Mouse (Mus musculus) T-cell, adult 2 months (primary cell): Measurements from ENCODE around the gene Gcdh.
A peak's percentile ranks its signal among the peaks of the same experiment; 100 is the strongest.
"Not testable (repeated sequence)": the region's sequence is repeated elsewhere in the genome, so short reads cannot be mapped to it uniquely, and the experiment has no call there.

Source experiments
- DNase-seq: peaks from one replicate; pipeline ENCODE4 v3.0.0; 2022; ENCODE audit warnings: low spot score

Gcdh gene

GRCm38 (mm10) chr8:84910551-84910950 is 16.8 kb upstream of the Gcdh start:
- DNase-seq, result no peak

GRCm38 (mm10) chr8:84909949-84910348 is 16.2 kb upstream of the Gcdh start:
- DNase-seq, result no peak

GRCm38 (mm10) chr8:84909162-84909767 is 15.5 kb upstream of the Gcdh start:
- DNase-seq, result no peak

- peak; percentile 93 for DNase-seq
These were observed 14.9 kb upstream of the Gcdh start, which contains the start of gene Dnase2a for GRCm38 (mm10) chr8:84908421-84909161. Gene Dnase2a, plus strand, starts transcription at chr8:84908560.

GRCm38 (mm10) chr8:84907979-84908378 is 14.3 kb upstream of the Gcdh start:
- DNase-seq, result not testable (repeated sequence)

- DNase-seq, result no peak
These were observed 13.8 kb upstream of the Gcdh start for GRCm38 (mm10) chr8:84907493-84907892.

- DNase-seq, result no peak
These were observed 13.3 kb upstream of the Gcdh start for GRCm38 (mm10) chr8:84907037-84907436.

GRCm38 (mm10) chr8:84904351-84904750 is 10.6 kb upstream of the Gcdh start:
- no peak for DNase-seq

- peak; percentile 88 for DNase-seq
These were observed 9.4 kb upstream of the Gcdh start for GRCm38 (mm10) chr8:84902920-84903661.

- DNase-seq, result no peak
These were observed 8.7 kb upstream of the Gcdh start for GRCm38 (mm10) chr8:84902367-84902919.

GRCm38 (mm10) chr8:84901752-84902151 is 8.0 kb upstream of the Gcdh start, which contains the start of gene Klf1:
Gene Klf1, plus strand, starts transcription at chr8:84901928.
- DNase-seq, result no peak

GRCm38 (mm10) chr8:84901071-84901470 is 7.3 kb upstream of the Gcdh start:
- DNase-seq, result no peak

GRCm38 (mm10) chr8:84895963-84896362 is 2.2 kb upstream of the Gcdh start:
- DNase-seq, result no peak

GRCm38 (mm10) chr8:84892993-84893708 is 570 bp downstream of the Gcdh start:
- no peak for DNase-seq

- DNase-seq, result no peak
These were observed 4.6 kb downstream of the Gcdh start for GRCm38 (mm10) chr8:84889141-84889540.

- no peak for DNase-seq
These were observed 5.4 kb downstream of the Gcdh start for GRCm38 (mm10) chr8:84888280-84888679.

GRCm38 (mm10) chr8:84884728-84885127 is 9.0 kb downstream of the Gcdh start:
- no peak for DNase-seq

- no peak for DNase-seq
These were observed 14.8 kb downstream of the Gcdh start for GRCm38 (mm10) chr8:84878915-84879314.

- no peak for DNase-seq
These were observed 16.3 kb downstream of the Gcdh start for GRCm38 (mm10) chr8:84877297-84878035.

GRCm38 (mm10) chr8:84874339-84874738 is 19.4 kb downstream of the Gcdh start:
- DNase-seq, result no peak

- DNase-seq, result no peak
These were observed 20.7 kb downstream of the Gcdh start for GRCm38 (mm10) chr8:84873016-84873415.
